Mouse (Mus musculus) gastrocnemius, adult 8-10 months (tissue): ENCODE results near the gene Mrpl52. TPM values are rescaled to one million over a fixed set of nuclear protein-coding genes. Genes with fewer than 3 reads are reported as not detected.
A peak's percentile ranks its signal among the peaks of the same experiment; 100 is the strongest.

Experiments used
- DNase-seq, 2 experiments: peaks; one replicate each; pipeline ENCODE4 v3.0.0; 2022; ENCODE audit warnings: low spot score in 2 of 2
- total RNA-seq, 4 experiments: library from RNA; stranded (reverse); gene quantifications; 2 replicates each; pipeline ENCODE4 v1.2.4; 2022

Gene Mrpl52
- total RNA-seq, 4 experiments from 2014 or later = 104 to 126 (median 117) TPM

GRCm38 (mm10) chr14:54432837-54433830 lies 6.4 kb downstream of the Mrpl52 start:
- no peak for DNase-seq

- no peak for DNase-seq
These were observed 7.3 kb downstream of the Mrpl52 start for GRCm38 (mm10) chr14:54433941-54434531.

GRCm38 (mm10) chr14:54435194-54435918 lies 8.6 kb downstream of the Mrpl52 start:
- no peak for DNase-seq

GRCm38 (mm10) chr14:54439155-54439554 lies 12.4 kb downstream of the Mrpl52 start:
- no peak for DNase-seq

- no peak for DNase-seq
These were observed 12.9 kb downstream of the Mrpl52 start for GRCm38 (mm10) chr14:54439610-54440009.

GRCm38 (mm10) chr14:54440538-54440937 lies 13.8 kb downstream of the Mrpl52 start:
- DNase-seq = no peak

DNA sequence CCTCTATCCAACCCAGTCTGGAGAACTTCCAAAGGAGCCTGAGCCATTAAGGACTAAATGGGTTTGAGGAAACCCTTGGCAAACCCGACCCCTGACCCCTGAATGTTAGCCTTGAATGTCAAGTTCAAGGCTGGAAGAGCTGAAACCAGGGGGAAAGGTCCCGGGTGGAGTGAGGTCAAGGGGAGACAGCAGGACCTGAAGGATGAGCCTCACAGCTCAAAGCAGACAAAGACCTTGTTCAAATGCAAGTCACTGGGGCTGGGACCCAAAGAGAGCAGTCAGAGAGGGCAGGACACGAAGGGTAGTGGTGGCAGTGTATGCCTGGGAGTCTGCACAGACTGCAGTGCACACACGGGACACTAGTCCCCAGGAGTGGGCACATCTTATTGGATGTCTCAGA lies 14.7 kb downstream of the Mrpl52 start:
- no peak for DNase-seq

DNA sequence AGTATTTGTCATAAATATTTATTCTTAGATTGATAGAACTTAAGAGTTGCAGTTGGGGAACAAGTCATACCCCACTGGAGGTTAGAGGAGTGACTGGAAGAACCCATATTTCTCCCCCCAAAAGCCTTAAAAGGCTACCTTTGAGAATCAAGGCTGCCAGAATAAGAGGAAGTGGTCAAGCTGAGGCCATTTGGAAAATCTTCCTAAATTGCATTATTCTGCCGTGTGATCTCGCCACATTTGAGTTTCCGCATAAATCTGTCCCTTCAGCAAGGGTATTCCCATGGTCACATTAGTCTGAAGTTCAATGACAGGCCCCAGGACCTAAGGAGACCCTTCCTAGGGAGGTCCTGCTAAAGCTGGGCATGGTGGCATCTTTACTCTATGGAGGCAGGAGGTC lies 15.8 kb downstream of the Mrpl52 start:
- no peak for DNase-seq

DNA sequence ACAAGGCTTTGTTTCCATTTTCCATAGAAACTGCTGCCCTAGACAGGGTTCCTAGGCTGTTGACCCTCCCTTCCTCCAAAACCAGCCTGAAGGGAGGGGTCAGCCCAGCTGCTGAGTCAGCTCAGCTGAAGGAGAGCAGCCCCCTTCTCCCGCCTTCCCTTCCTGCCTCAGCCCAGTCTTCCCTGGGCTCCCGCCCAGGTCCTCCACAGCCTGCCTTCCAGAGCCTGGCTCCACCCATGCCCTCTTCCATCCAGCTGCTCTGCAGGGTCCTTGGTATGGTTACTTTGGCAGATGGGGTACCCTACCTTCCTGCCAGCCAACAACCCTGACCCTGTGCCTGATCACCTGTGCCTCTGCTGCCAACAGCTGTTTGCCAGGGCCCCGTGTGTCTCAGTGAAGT lies 16.5 kb downstream of the Mrpl52 start:
- peak; percentile 27 to 55 for DNase-seq

- peak; percentile 65 to 70 for DNase-seq
These were observed 17.3 kb downstream of the Mrpl52 start for GRCm38 (mm10) chr14:54443712-54444618.

GRCm38 (mm10) chr14:54445476-54445875 lies 18.8 kb downstream of the Mrpl52 start:
- DNase-seq = no peak

DNA sequence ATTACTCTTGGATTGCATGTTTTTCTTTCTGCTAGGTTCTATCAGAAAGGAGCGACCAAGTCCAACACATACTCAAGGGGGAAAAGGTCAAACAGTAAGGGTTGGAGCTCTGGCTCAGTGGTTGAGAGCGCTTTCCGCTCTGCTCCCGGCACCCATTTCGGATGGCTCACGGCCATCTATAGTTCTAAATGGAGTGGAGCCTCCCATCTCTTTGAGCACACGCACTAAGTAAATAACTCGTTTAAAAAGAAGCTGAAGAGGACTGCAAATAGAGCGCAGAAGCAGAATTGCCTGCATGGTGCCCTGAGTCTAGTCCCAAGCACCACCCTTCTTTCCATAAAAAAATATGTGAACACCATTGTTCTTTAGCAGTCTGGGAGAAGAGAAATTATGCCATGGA lies 26.9 kb downstream of the Mrpl52 start:
- DNase-seq = no peak

DNA sequence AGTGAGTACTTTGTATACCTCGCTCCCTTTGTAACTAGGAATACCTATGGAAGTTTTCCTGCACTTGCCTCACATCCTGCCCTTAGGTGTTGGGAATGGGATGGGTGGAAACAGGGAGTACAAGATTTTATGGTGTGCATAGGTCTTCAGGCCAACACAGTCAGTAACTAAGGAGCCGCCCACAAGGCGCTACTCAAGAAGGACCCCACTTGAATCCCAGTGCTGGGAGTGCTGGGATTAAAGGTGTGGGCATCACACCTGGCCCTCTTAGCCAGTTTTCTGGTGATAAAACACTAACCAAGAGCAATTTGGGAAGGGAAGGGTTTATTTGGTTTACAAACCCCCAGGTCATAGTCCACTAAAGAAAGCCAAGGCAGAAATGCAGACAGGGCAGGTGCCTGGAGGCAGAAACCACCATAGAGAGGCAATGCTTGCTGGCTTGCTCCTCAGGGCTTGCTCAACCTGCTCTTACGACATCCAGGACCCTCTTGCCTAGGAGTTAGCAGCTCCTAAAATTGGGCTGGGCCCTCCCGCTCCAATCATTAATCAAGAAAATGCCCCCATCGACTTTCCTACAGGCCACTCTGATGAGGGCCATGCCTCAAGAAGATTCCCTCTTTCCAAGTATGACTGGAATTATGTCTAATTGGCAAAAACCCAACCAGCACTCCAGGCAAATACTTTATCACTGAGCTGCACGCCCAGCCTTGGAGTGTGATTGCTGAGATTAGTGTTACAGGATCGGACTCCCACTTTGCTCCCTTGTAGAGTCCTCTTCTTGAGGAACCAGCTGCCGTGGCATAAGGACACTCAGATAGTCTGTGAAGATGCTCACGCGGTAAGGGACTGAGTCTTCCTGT lies 28.2 kb downstream of the Mrpl52 start:
- no peak for DNase-seq

DNA sequence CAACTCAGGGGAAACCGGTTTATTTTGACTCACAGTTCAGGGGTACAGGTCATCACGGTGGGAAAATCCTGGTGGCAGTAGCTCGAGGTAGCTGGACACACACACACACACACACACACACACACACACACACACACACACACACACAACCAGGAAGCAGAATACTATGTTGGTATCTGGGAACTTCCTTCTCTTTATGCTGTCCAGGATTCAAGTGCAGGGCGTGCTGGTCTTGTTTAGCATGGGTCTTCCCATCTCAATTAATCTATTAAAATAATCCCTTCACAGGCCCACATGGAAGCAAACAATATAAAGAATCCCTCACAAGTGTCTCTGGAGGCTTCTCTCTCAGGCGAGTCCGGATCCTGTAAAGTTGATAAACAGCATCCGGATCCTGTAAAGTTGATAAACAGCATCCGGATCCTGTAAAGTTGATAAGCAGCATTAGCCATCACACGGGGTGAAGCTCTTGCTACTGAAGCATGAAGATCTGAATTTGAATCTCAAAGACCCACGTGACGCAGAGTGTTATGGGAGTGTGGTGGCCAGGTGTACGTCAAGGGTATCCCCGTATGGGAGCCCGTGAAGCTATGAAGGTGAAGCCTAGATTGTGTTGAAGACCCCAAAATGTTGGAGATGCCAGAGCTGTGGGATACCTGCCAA lies 31.3 kb downstream of the Mrpl52 start:
- no peak for DNase-seq

- DNase-seq = no peak
These were observed 35.4 kb downstream of the Mrpl52 start for GRCm38 (mm10) chr14:54462146-54462545.

GRCm38 (mm10) chr14:54463108-54463958 lies 36.6 kb downstream of the Mrpl52 start:
- DNase-seq = no peak

- peak; percentile 78 to 81 for DNase-seq
These were observed 37.2 kb downstream of the Mrpl52 start, which contains the start of gene Lrp10 for GRCm38 (mm10) chr14:54463959-54464292. Lrp10 (plus strand) TSS chr14:54464137.

- peak; percentile 34 to 46 for DNase-seq
These were observed 37.7 kb downstream of the Mrpl52 start for GRCm38 (mm10) chr14:54464293-54465005.
